Mouse (Mus musculus) embryonic facial prominence, embryonic 11.5 days (tissue): Measurements from ENCODE around the gene Cstf3. TPM values are rescaled to one million over a fixed set of nuclear protein-coding genes. Genes with fewer than 3 reads are reported as not detected.

Source experiments
- ATAC-seq: fragments of 200-750 bp; cut with Nextera tagmentation; replicated peaks from 2 replicates; pipeline ENCODE4 v1.8.0; 2017; ENCODE audit warnings: low read depth; ENCODE audit not compliant: insufficient number of reproducible peaks, low FRiP score, low TSS enrichment
- DNase-seq: peaks from one replicate; pipeline ENCODE4 v3.0.0-alpha.2; 2015; ENCODE audit warnings: low spot score
- H3K27ac ChIP-seq: fragments of 300-500 bp; sonication (generic); replicated peaks from 2 replicates; pipeline ENCODE4 v1.5.1; 2014; ENCODE audit warnings: mild to moderate bottlenecking, low read depth, low read length, control low read depth
- H3K27me3 ChIP-seq: fragments of 300-500 bp; sonication (generic); 2 replicates; pipeline ENCODE4 v1.6.1; 2014; ENCODE audit warnings: mild to moderate bottlenecking, low read length, moderate library complexity, mixed read lengths; ENCODE audit not compliant: control insufficient read depth, insufficient read depth
- H3K36me3 ChIP-seq: fragments of 300-500 bp; sonication (generic); replicated peaks from 2 replicates; pipeline ENCODE4 v1.6.1; 2014; ENCODE audit warnings: low read depth, mild to moderate bottlenecking, low read length, moderate library complexity, mixed read lengths; ENCODE audit not compliant: control insufficient read depth, insufficient read depth
- H3K4me1 ChIP-seq: fragments of 300-500 bp; sonication (generic); 2 replicates; pipeline ENCODE4 v1.6.1; 2014; ENCODE audit warnings: low read length, mixed read lengths; ENCODE audit not compliant: control insufficient read depth, insufficient read depth
- H3K4me2 ChIP-seq: fragments of 300-500 bp; sonication (generic); 2 replicates; pipeline ENCODE4 v1.6.1; 2014; ENCODE audit warnings: low read depth, mild to moderate bottlenecking, control low read depth, low read length, moderate library complexity
- H3K4me3 ChIP-seq: fragments of 300-500 bp; sonication (generic); 2 replicates; pipeline ENCODE4 v1.5.1; 2014; ENCODE audit warnings: low read depth, low read length, control low read depth
- H3K9ac ChIP-seq: fragments of 300-500 bp; sonication (generic); replicated peaks from 2 replicates; pipeline ENCODE4 v1.6.1; 2014; ENCODE audit warnings: mild to moderate bottlenecking, control low read depth, low read length
- H3K9me3 ChIP-seq: fragments of 300-500 bp; sonication (generic); replicated peaks from 2 replicates; pipeline ENCODE4 v1.6.1; 2016; ENCODE audit warnings: mild to moderate bottlenecking, low read length, inconsistent platforms, mixed read lengths; ENCODE audit not compliant: control insufficient read depth
- WGBS: fragments of 180-500 bp; shearing (Covaris S2); extraction: QIAGEN DNeasy Blood & Tissue Kit; methylation state at CpG from one replicate; pipeline ENCODE4 v1.1.7; 2014; 5-methylcytosine and 5-hydroxymethylcytosine counted together
- polyA plus RNA-seq: library from polyadenylated mRNA; unstranded; fragments of >200 nt; fragmentation: Nextera tagmentation; extraction: Ambion mirVana; gene quantifications from 2 replicates; pipeline ENCODE4 v1.2.1, GENCODE M21; 2014

Gene Cstf3
- polyA plus RNA-seq, 1 experiment from 2014 or later, result 96.7 TPM

DNA sequence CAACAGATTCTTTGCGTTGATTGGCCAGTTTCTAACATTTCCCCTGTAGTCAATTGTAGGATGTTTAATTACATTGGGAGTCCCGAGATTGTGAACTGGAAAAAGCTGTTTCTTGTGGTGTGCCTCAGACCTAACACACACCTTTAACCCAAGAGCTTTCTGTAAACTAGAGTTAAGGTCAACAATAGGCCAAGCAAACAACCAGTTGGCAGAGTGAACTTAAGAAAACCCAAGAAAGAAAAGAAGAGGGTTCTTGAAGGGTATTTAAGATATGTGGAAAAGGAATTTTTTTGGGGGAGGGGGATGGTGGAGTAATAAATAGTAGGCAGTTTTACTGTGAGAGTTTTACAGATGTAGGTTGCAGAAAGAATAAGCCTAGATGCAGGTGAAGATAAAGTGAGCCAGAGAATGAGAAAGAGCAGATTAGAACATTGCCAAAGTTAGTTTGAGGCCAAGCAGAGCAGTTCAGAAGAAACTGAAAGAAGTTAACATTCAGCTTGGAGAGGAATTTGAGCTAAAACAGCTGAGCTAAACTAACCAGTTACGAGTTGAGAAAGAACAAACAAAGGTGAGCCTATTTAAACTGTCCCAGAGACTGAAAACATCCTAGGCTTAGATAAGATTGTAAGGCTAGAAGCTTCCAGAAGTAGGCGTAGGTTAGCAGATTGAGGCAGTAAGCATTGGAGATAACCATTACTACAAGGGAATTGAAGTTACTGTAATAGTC, 25.8 kb downstream of the Cstf3 start:
- Histone ChIP-seq H3K9me3 (no peaks in the 10 kb centered on the region), H3K27ac (no peak overlapping the region), H3K4me2 (no peak overlapping the region), H3K4me3 (no peak overlapping the region), H3K27me3 (no peaks in the 10 kb centered on the region), H3K9ac (no peak overlapping the region), H3K4me1 (no peaks in the 10 kb centered on the region), H3K36me3 (no peaks in the 10 kb centered on the region)
- no peak for ATAC-seq
- WGBS, result 94% methylated on average over 4 of the region's 4 CpGs
- DNase-seq, result no peak

DNA sequence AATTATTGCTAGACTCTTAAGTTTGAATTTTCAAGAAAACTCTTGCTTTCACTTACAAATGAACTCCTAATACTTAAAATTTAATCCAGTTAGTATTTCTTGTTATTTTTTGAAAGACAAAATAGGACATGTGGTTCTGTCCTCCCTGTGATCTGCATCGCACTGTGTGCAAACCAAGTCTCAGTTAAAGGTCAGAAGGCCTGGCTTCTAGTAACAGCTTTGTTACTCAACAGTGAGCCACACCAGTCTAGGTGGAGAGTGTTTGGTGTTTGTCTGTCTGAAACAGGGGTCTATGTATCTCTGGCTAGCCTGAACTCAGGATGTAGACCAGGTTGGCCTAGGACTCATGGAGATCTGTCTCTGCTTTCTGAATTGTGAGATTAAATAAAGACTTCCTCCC, 68.3 kb downstream of the Cstf3 start:
- WGBS, result 92% methylated on average over 1 of the region's 1 CpGs
- no peaks in the 10 kb centered on the region for H3K4me1 ChIP-seq
- peaks cover 16% of the 10 kb centered on the region for H3K36me3 ChIP-seq
- DNase-seq (no peak), ATAC-seq (no peak)
- no peak overlapping the region for H3K9ac ChIP-seq
- no peaks in the 10 kb centered on the region for H3K9me3 ChIP-seq
- no peak overlapping the region for H3K27ac ChIP-seq
- H3K27me3 ChIP-seq, result no peaks in the 10 kb centered on the region
- H3K4me2 ChIP-seq, result no peak overlapping the region
- no peak overlapping the region for H3K4me3 ChIP-seq

DNA sequence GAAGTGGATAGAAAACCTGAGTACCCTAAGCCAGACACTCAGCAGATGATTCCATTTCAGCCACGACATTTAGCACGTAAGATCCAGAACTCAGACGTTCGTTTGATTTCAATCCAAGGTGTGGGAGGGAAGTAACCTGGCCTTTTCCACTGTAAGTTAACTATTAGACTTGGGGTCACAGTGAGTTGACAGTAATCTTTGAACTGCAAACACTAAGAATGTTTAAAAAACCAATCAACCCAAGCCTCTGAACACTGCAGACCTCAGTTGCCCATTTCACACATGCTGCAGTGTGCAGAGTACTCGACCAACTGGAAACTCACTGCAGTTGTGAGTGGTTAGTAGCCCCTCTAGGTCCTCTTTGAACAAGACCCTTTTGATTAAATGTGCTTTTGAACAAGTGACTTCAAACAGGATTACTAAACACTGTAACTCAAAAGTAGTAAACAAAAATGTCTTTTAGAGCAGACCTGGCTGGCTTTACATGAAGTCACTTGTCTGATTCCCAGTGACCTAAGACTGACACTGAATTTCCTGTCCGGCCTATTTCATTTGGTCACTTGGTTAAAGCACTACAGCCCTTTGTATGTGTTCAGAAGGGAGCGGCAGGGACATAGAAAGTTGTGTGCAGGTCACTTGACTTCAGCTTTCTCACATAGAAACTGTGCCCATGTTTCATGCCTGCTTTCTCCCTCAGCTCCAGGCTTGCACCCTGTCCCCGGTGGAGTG, 73.2 kb downstream of the Cstf3 start:
- Histone ChIP-seq H3K27me3 (no peaks in the 10 kb centered on the region), H3K27ac (no peak overlapping the region), H3K4me3 (no peak overlapping the region), H3K36me3 (peaks cover 14% of the 10 kb centered on the region), H3K9ac (no peak overlapping the region), H3K4me2 (no peak overlapping the region), H3K9me3 (no peaks in the 10 kb centered on the region), H3K4me1 (no peaks in the 10 kb centered on the region)
- DNase-seq, result no peak
- no peak for ATAC-seq
- WGBS, result 90% methylated on average over 8 of the region's 8 CpGs

DNA sequence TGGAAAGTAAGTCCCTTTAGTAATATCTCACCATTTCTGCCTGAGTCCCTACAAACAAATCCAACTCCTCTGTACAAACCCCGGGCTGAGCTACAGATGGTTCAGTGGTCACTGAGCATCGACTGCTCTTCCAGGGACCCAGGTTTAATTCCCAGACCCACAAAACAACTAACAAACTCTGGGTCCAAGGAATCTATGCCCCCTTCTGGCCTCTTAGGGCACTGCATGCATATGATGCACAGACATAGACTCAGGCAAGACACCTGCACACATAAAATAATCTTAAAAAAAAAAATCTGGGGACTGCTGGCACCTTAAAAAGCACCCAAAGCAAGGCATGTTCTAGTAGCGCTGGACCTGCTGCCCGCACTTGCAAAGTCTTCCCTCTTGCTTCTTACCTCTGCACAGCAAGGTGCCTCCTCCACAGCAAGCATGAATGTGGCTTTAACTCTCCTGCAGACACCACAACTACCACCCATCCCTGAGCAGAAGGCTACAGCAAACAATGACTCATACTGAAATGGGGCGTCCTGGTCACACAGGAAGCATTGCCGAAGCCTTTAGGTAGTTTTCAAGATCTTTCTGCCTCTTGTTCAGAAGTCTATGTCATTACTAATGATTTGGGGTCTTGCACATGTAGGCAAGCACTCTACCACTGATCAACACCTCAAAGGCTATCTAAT, 78.9 kb downstream of the Cstf3 start:
- H3K4me2 ChIP-seq, result no peak overlapping the region
- DNase-seq (no peak), ATAC-seq (no peak)
- H3K9me3 ChIP-seq, result no peaks in the 10 kb centered on the region
- H3K27ac ChIP-seq, result no peak overlapping the region
- H3K36me3 ChIP-seq, result peaks cover 3% of the 10 kb centered on the region; the same call in 1 of the 2 replicates
- H3K4me1 ChIP-seq, result no peaks in the 10 kb centered on the region
- H3K4me3 ChIP-seq, result no peak overlapping the region
- no peaks in the 10 kb centered on the region for H3K27me3 ChIP-seq
- no peak overlapping the region for H3K9ac ChIP-seq
- WGBS, result 78% methylated on average over 6 of the region's 6 CpGs

DNA sequence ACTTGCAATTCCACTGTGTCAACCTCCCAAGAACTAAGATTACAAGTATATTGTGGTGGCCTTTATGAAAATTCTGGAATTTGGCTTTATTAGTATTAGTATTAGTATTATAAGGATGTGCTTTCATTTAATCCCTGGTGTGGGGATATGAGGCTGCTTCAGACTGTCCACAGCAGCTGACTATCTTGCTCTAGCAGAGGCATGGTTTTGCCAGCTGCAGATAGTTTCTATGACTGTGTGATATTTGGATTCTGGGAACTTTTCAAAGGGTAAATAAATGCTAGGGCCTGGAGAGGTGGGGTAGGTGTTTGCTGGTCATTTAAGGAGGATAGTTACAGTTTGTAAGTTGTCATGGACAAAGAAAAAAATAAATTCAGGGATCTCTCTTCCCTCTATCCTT, 81.4 kb downstream of the Cstf3 start:
- DNase-seq, result no peak
- Histone ChIP-seq H3K4me2 (no peak overlapping the region), H3K27ac (no peak overlapping the region), H3K4me1 (no peaks in the 10 kb centered on the region), H3K4me3 (no peak overlapping the region), H3K9ac (no peak overlapping the region), H3K9me3 (no peaks in the 10 kb centered on the region), H3K27me3 (no peaks in the 10 kb centered on the region), H3K36me3 (no peaks in the 10 kb centered on the region; the same call in 1 of the 2 replicates)
- no peak for ATAC-seq

DNA sequence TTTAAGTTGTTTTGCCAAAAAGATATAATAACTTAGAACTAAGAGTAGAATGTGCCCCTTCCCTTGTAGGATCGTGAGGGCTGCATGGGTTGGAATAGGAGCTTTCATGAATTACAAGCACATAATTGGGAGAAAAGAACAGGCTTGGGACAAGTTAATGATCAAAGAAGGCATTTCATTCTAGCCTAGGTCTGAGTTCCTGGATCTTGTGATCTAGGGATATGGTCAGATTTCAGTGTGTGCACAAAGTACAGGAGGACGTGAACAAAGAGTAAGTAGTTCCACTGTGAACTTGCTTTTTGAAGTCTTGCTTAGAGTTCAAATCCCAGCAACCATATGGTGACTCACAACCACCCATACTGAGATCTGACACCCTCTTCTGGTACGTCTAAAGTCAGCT, 87.0 kb downstream of the Cstf3 start:
- H3K27me3 ChIP-seq, result no peaks in the 10 kb centered on the region
- 80% methylated on average over 3 of the region's 3 CpGs for WGBS

DNA sequence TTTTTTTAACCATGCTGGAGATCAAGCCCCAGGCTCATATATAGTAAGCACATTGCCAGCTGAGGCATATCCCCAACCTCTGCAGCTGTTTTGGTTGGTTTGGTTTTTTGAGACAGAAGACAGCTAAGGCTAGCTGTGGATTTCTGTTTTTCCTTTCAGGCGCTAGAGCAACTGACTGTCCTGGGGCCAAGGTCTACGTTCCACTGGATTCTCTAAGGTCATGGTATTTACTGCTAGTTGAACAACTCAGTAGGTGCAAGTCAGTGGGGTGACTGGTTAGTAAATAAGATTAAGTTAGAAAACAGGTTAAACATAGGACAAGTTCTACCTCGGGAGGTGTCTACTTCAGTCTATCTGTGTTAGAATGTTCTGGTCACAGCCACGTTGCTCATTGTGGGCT, 94.4 kb downstream of the Cstf3 start:
- ATAC-seq (0 out of 2 replicates have a peak, but pooled peaks have one; percentile 17), DNase-seq (no peak)
- Histone ChIP-seq H3K9me3 (no peaks in the 10 kb centered on the region), H3K4me2 (no peak overlapping the region), H3K27ac (no peak overlapping the region), H3K9ac (no peak overlapping the region), H3K4me3 (no peak overlapping the region), H3K4me1 (no peaks in the 10 kb centered on the region), H3K27me3 (no peaks in the 10 kb centered on the region), H3K36me3 (no peaks in the 10 kb centered on the region; the same call in 1 of the 2 replicates)
- WGBS, result 89% methylated on average over 4 of the region's 4 CpGs

More for the DNA sequence above, 87.0 kb downstream of the Cstf3 start:
- ATAC-seq (no peak), DNase-seq (no peak)
- Histone ChIP-seq H3K4me1 (no peaks in the 10 kb centered on the region), H3K27ac (no peak overlapping the region), H3K36me3 (no peaks in the 10 kb centered on the region), H3K4me2 (no peak overlapping the region), H3K9ac (no peak overlapping the region), H3K9me3 (no peaks in the 10 kb centered on the region), H3K4me3 (no peak overlapping the region)

DNA sequence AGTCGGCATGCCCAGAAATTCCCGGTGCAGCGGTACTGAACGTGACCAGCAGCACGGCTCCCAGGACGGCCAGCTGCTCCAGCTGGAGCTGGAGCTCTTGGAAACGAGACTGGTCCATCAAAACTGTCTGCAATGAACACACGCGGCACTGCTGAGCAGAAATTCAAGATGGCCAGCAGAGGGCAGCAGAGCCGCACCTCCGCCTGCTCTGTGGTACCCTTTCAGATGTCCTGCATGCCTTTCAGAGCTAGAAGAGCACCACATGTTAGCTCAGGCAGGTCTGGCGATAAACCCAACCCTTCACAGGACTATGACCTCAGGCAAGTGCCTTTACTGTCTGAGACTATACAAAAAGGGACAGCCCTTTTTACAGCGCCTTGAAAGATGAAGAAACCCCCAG, 95.1 kb downstream of the Cstf3 start:
- ATAC-seq, result peak; percentile 77
- peak; percentile 88 for DNase-seq
- H3K4me1 ChIP-seq, result no peaks in the 10 kb centered on the region
- 8% methylated on average over 13 of the region's 13 CpGs for WGBS
- H3K4me3 ChIP-seq, result no peak overlapping the region
- H3K27ac ChIP-seq, result no peak overlapping the region
- no peaks in the 10 kb centered on the region for H3K9me3 ChIP-seq
- H3K36me3 ChIP-seq, result no peaks in the 10 kb centered on the region; the same call in 1 of the 2 replicates
- H3K4me2 ChIP-seq, result no peak overlapping the region
- H3K9ac ChIP-seq, result no peak overlapping the region
- H3K27me3 ChIP-seq, result no peaks in the 10 kb centered on the region
